Mouse (Mus musculus): Measurements from ENCODE around the gene Rtl5.

Rtl5 gene

GRCm38 (mm10) chrX:102066134-102066533, 5.0 kb downstream of the Rtl5 start:
- peak; percentile 70 for DNase-seq (ENCODE audit: low read depth, low spot score)

- DNase-seq (ENCODE audit: low read depth, low spot score): no peak
These were observed 5.8 kb downstream of the Rtl5 start for GRCm38 (mm10) chrX:102065213-102065775.

GRCm38 (mm10) chrX:102064062-102064461, 7.0 kb downstream of the Rtl5 start:
- no peak for DNase-seq (ENCODE audit: low read depth, low spot score)

- no peak for DNase-seq (ENCODE audit: low read depth, low spot score)
These were observed 10.2 kb downstream of the Rtl5 start for GRCm38 (mm10) chrX:102060891-102061290.

GRCm38 (mm10) chrX:102060243-102060642, 10.9 kb downstream of the Rtl5 start:
- no peak for DNase-seq (ENCODE audit: low read depth, low spot score)

GRCm38 (mm10) chrX:102059437-102059836, 11.7 kb downstream of the Rtl5 start:
- DNase-seq (ENCODE audit: low read depth, low spot score): peak; percentile 57

- no peak for DNase-seq (ENCODE audit: low read depth, low spot score)
These were observed 17.1 kb downstream of the Rtl5 start for GRCm38 (mm10) chrX:102054009-102054408.

GRCm38 (mm10) chrX:102053371-102053770, 17.7 kb downstream of the Rtl5 start:
- no peak for DNase-seq (ENCODE audit: low read depth, low spot score)

GRCm38 (mm10) chrX:102051225-102051624, 19.9 kb downstream of the Rtl5 start:
- DNase-seq (ENCODE audit: low read depth, low spot score): no peak

- no peak for DNase-seq (ENCODE audit: low read depth, low spot score)
These were observed 20.6 kb downstream of the Rtl5 start for GRCm38 (mm10) chrX:102050552-102050951.

GRCm38 (mm10) chrX:102042386-102042785, 28.7 kb downstream of the Rtl5 start:
- no peak for DNase-seq (ENCODE audit: low read depth, low spot score)

GRCm38 (mm10) chrX:102041562-102041961, 29.5 kb downstream of the Rtl5 start:
- no peak for DNase-seq (ENCODE audit: low read depth, low spot score)

- no peak for DNase-seq (ENCODE audit: low read depth, low spot score)
These were observed 33.6 kb downstream of the Rtl5 start for GRCm38 (mm10) chrX:102037506-102037905.

GRCm38 (mm10) chrX:102036866-102037361, 34.2 kb downstream of the Rtl5 start:
- no peak for DNase-seq (ENCODE audit: low read depth, low spot score)

GRCm38 (mm10) chrX:102035671-102036070, 35.4 kb downstream of the Rtl5 start:
- peak; percentile 16 for DNase-seq (ENCODE audit: low read depth, low spot score)

- no peak for DNase-seq (ENCODE audit: low read depth, low spot score)
These were observed 37.5 kb downstream of the Rtl5 start for GRCm38 (mm10) chrX:102033566-102033965.

GRCm38 (mm10) chrX:102032431-102032830, 38.7 kb downstream of the Rtl5 start:
- no peak for DNase-seq (ENCODE audit: low read depth, low spot score)

- DNase-seq (ENCODE audit: low read depth, low spot score): peak; percentile 23
These were observed 39.3 kb downstream of the Rtl5 start for GRCm38 (mm10) chrX:102031851-102032250.

GRCm38 (mm10) chrX:102024976-102025375, 46.1 kb downstream of the Rtl5 start:
- DNase-seq (ENCODE audit: low read depth, low spot score): no peak

GRCm38 (mm10) chrX:102019471-102020240, 51.4 kb downstream of the Rtl5 start:
- no peak for DNase-seq (ENCODE audit: low read depth, low spot score)

- no peak for DNase-seq (ENCODE audit: low read depth, low spot score)
These were observed 52.2 kb downstream of the Rtl5 start for GRCm38 (mm10) chrX:102018890-102019289.

GRCm38 (mm10) chrX:102017213-102017923, 53.7 kb downstream of the Rtl5 start:
- no peak for DNase-seq (ENCODE audit: low read depth, low spot score)
